Mouse (Mus musculus) bone marrow macrophage, adult 2 months (primary cell): Measurements from ENCODE around the gene Mybphl.

Experiments used
- CTCF ChIP-seq: IDR thresholded peaks from 2 replicates; pipeline ENCODE4 v1.5.1; 2012; ENCODE audit warnings: low read depth, mild to moderate bottlenecking, low read length, moderate library complexity
- POLR2A ChIP-seq: IDR thresholded peaks from 2 replicates; pipeline ENCODE4 v1.6.1; 2012; ENCODE audit warnings: mild to moderate bottlenecking, low read depth, low read length, borderline replicate concordance

- TF ChIP-seq CTCF (no peak), POLR2A (no peak)
Measured at GRCm38 (mm10) chr3:108360894-108361293, 3.8 kb upstream of the Mybphl start.
